Mouse (Mus musculus): Measurements from ENCODE around the gene Speg.

The Speg gene

GRCm38 (mm10) chr1:75374950-75375936 is at the start of gene Speg:
Speg (plus strand) TSS chr1:75375297.
- no peak for DNase-seq

GRCm38 (mm10) chr1:75327461-75327860 is 47.6 kb upstream of the Speg start:
- no peak for DNase-seq

GRCm38 (mm10) chr1:75331271-75331670 is 43.8 kb upstream of the Speg start:
- DNase-seq, result no peak

- no peak for DNase-seq
Observed at GRCm38 (mm10) chr1:75336461-75336860, 38.6 kb upstream of the Speg start.

- DNase-seq, result no peak
Observed at GRCm38 (mm10) chr1:75337097-75337496, 38.0 kb upstream of the Speg start.

- peak in 1 of 2 experiments; percentile 22 for DNase-seq
Observed at GRCm38 (mm10) chr1:75338091-75338694, 36.9 kb upstream of the Speg start.

- DNase-seq, result no peak
Observed at GRCm38 (mm10) chr1:75339337-75339736, 35.8 kb upstream of the Speg start.

- DNase-seq, result no peak
Observed at GRCm38 (mm10) chr1:75340519-75340918, 34.6 kb upstream of the Speg start.

GRCm38 (mm10) chr1:75342874-75343416 is 32.2 kb upstream of the Speg start:
- peak; percentile 81 to 85 for DNase-seq

GRCm38 (mm10) chr1:75344291-75345035 is 30.6 kb upstream of the Speg start:
- no peak for DNase-seq

GRCm38 (mm10) chr1:75345036-75345935 is 29.8 kb upstream of the Speg start:
- DNase-seq, result no peak

- DNase-seq, result no peak
Observed at GRCm38 (mm10) chr1:75347279-75347678, 27.8 kb upstream of the Speg start.

- DNase-seq, result no peak
Observed at GRCm38 (mm10) chr1:75349275-75349674, 25.8 kb upstream of the Speg start.

- DNase-seq, result peak; percentile 79 to 85
Observed at GRCm38 (mm10) chr1:75357261-75357660, 17.8 kb upstream of the Speg start.

- DNase-seq, result no peak
Observed at GRCm38 (mm10) chr1:75358009-75358408, 17.1 kb upstream of the Speg start.

GRCm38 (mm10) chr1:75359346-75359745 is 15.8 kb upstream of the Speg start:
- no peak for DNase-seq

- DNase-seq, result peak in 1 of 2 experiments; percentile 49
Observed at GRCm38 (mm10) chr1:75360112-75361031, 14.7 kb upstream of the Speg start, which contains the start of gene Des. Des (plus strand) TSS chr1:75360329.

- DNase-seq, result no peak
Observed at GRCm38 (mm10) chr1:75361123-75361522, 14.0 kb upstream of the Speg start.

GRCm38 (mm10) chr1:75361750-75362149 is 13.3 kb upstream of the Speg start:
- DNase-seq, result no peak

- DNase-seq, result no peak
Observed at GRCm38 (mm10) chr1:75363868-75364267, 11.2 kb upstream of the Speg start.
